Mouse (Mus musculus): Measurements from ENCODE around the gene Taf6l. TPM values are rescaled to one million over a fixed set of nuclear protein-coding genes. Genes with fewer than 3 reads are reported as not detected.
"Not testable (repeated sequence)": the region's sequence is repeated elsewhere in the genome, so short reads cannot be mapped to it uniquely, and the experiment has no call there.

The Taf6l gene
- polyA plus RNA-seq, 1 experiment = 17.4 TPM

DNA sequence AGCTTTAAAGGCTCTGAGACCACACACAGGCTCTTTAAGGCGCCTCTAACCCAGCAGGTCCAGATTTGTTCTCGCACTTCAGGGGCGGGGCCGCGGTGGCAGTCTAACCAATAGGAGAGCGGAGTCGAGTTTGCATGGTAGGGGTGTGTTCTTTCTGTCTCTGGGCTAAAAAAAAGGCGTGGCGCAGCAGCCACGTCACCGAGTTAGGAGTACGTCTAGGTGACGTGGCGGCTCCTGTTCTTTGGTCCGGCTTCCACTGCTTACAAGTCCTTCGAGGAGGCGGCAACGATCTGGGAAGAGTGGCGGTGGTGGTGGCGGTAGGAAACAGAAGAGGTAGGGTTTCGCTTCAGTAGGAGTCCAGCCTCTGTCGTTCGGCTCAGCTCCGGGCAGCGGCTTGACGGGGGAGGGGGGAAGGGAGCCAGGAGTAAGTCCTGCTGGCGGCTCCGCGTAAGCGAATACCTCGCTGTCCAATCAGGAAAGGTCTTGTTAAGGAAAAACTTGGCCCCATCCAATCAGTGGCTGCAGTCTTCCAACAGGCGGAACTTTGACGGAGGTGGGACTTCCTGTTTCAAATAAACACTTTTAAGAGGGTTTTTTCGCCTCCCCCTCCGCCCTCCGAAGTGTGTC, 44.9 kb downstream of the Taf6l start, which contains the start of gene Stx5a:
TSS of gene Stx5a (plus strand) at position 171 of the 627 bp plus-strand sequence.
- DNase-seq (ENCODE audit: extremely low spot score in 1 of 2, low spot score in 1 of 2) = peak; percentile 94 to 97

DNA sequence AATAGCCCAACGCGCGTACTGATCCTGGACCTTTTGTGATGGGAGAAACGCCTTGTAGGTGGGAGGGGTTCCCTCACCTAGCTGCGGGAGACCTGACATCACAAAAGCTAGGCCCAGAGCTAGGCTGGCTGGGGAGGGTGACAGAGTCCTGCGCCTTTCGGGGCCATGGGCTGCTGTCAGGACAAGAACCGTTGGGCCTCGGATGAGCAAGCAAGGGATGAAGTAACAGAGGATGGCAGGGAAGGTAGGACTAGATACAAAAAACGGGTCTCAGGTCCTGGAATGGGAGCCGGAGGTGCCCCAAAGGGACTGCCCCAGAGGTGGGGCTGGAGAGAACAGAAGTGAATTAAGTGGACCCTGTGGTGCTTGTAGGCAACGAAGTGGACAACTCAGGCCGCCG, 45.6 kb downstream of the Taf6l start, which contains the start of gene 1700092M07Rik:
TSS of gene 1700092M07Rik (plus strand) at position 116 of the 400 bp plus-strand sequence.
- DNase-seq (ENCODE audit: extremely low spot score in 1 of 2, low spot score in 1 of 2) = no peak

DNA sequence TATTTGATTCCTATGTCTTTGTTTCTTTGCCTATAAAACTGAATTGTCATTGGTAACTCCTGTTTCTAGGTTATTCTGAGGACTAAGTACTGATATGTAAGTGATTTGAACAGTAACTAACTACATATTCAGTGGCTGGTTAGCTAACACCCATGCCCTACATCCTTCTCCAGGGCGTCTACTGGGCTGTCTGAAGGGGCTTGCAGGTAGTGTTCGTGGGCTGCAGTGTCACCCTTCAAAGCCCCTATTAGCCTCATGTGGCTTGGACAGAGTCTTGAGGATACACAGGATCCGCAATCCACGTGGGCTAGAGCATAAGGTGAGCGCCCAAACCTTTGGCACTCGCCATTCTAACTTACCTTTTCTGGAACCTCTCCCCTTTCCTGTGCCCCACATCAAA, 46.6 kb downstream of the Taf6l start:
- no peak for DNase-seq (ENCODE audit: extremely low spot score in 1 of 2, low spot score in 1 of 2)

DNA sequence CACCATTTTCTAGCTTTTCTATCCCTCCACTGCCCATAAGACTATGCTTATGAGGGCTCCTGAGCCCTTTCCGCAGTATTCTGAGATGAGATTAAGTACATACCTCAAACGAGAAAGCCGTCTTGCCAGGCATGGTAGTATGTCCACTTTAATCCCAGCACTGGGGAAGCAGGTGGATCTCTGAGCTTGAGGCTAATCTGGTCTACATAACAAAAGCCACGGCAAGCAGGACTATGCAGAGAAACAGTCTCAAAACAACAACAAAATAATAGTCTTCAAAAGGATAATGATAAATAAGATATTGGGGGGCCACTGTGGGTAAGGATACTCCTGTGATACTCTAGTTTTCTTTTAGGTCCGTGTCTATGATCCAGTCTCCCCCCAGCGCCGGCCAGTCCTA, 47.3 kb downstream of the Taf6l start:
- no peak for DNase-seq (ENCODE audit: extremely low spot score in 1 of 2, low spot score in 1 of 2)

DNA sequence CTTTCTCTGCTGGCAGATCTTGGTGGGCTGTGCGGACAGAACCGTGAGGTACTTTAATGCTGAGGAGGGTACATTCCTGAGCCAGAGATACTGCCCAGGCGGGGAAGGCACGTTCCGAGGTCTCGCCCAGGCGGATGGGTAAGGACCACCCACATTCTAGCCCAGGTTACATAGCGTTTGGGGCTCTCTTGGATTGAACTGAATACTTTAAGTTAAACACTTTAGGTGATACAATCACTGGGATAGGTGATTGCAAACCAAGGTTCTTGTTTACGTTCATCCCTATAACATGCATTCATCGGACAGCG, 50.1 kb downstream of the Taf6l start:
- no peak for DNase-seq (ENCODE audit: extremely low spot score in 1 of 2, low spot score in 1 of 2)

DNA sequence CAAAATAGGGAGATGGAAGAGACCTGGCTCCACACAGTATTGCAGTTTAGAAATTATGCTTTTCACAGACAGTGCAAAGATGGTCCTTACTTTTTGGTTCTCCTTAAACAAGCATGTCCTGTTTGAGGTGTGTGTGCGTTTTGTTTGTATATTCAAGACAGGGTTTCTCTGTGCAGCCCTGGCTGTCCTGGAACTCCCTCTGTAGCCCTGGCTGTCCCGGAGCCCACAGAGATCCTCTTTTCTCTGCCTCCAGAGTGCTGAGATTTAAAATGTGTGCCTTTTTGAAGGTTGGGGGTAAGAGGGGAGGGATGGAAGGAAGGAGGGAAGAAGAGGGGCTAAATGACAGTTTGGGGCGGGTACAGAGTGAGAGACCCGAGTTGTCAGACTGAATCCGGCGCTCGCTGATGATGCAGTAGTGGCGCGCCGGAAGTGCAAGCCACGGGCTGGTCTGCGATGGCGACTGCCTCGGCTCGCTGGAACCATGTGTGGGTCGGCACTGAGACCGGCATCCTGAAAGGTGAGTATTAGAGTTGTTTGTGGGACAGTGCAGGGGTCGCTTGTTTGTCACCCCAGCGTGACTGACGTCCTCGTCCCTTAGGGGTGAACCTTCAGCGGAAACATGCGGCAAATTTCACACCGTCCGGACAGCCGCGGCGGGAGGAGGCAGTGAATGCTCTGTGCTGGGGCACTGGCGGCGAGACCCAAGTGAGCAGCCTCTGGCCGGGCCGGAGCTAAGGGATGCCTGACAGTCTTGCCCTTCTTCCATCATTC, 50.6 kb downstream of the Taf6l start, which contains the start of gene Wdr74:
TSS of gene Wdr74 (plus strand) at position 439 of the 771 bp plus-strand sequence.
- DNase-seq (ENCODE audit: extremely low spot score in 1 of 2, low spot score in 1 of 2) = peak; percentile 80 to 93

DNA sequence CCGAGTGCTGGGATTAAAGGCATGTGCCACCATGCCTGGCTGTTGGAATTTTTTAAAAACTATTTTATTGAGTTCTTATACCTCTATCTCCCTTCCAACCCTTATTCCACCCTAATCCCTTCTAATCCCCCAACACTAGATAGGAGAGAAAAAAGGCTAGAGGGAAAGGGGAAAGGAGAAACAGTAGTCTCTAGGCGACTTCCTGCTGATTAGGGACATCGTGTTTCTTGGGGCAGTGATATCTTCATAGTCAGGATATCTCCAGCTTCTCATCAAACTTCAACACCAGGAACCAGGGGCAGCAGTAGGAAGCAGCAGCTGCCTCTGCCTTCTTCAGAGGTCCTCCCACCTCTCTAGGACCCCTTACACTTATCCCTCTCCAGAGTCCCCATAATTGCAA, 51.9 kb downstream of the Taf6l start:
- DNase-seq (ENCODE audit: extremely low spot score in 1 of 2, low spot score in 1 of 2) = no peak

DNA sequence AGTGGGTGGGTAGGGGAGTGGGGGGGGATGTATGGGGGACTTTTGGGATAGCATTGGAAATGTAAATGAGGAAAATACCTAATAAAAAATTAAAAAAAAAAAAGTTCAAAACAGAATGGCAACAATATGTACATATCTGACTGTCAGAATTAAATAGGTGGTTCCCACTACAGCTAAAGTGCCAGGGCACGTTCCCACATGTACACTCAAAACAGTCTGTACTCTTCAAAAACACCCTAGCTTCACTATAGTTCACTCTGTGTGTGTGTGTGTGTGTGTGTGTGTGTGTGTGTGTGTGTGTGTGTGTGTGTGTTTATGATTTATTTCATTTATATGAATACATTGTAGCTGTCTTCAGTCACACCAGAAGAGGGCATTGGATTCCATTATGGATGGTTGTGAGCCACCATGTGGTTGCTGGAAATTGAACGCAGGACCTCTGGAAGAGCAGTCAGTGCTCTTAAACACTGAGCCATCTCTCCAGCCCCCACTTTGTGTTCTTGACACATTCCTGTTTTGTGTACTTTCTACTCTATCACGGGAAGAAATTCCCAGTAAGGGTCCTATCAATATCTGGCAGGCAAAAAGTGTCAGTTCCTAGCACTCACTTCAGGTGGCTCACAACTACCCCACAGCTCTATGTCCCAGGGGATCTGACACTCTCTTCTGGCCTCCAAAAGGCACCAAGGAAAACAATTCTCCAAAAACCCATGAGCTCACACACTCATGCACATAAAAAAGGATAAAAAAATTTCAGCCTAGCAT, 57.7 kb downstream of the Taf6l start:
- DNase-seq (ENCODE audit: extremely low spot score in 1 of 2, low spot score in 1 of 2) = not testable (repeated sequence)

DNA sequence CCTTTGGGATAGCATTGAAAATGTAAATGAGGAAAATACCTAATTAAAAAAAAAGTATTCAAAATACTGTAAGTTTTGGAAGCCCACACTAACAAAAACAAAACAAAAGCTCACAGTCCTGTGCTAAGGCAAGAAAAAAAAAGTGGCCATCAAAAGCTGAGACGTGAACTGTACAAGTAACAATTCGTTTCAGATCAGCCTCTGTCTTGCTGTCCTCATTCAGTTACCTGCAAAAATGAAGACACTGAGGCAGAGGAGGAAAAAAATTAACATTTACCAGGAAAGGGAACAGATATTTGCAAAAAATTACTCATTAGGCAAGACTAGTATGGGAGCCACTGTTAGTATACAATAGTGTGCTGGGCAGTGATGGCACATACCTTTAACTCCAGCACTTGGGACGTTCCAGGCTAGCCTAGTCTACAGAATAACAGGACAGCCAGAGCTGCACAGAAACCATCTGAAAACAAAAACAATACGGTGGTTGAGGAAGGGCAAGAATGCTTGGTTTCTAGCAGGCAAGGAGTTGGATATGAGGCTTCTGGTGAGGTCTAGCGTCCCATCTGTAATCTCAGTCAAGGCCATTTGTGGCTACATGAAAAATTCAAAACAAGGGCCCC, 58.6 kb downstream of the Taf6l start:
- no peak for DNase-seq (ENCODE audit: extremely low spot score in 1 of 2, low spot score in 1 of 2)

DNA sequence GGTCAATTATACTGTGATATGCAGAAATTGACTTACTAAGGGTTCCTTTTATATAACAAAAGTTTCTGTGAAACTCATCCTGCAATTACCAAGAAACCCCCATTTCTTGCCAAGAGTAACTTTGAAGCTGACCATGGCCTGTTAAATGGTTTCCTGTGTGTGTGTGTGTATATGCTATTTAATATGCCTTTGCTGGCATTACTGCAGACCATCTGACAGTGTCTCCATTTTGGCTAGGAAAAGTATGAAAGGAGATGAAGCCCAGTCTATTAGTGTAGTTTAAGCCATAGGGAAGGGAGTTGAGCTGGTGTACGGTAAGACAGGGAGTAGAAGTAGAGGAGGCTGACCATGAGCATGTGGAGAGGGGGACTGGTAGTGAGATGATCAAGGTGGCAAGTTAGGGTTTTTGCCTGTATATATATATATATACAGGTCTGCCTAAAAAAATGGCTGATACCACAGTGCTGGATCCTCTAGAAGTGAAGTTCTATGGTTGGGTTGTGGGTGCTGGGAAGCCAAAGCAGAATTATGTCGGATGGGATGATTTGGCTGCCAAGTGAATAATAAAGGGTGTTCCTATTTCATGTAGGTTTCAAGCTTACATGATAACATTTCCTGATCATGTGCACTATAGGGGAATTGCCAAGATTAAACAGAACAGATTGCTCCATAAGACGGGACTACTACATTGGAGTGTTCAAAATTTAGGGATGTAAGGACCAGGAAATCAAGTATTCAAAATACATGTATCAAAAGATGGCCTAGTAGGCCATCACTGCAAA, 59.4 kb downstream of the Taf6l start:
- DNase-seq (ENCODE audit: extremely low spot score in 1 of 2, low spot score in 1 of 2) = no peak

DNA sequence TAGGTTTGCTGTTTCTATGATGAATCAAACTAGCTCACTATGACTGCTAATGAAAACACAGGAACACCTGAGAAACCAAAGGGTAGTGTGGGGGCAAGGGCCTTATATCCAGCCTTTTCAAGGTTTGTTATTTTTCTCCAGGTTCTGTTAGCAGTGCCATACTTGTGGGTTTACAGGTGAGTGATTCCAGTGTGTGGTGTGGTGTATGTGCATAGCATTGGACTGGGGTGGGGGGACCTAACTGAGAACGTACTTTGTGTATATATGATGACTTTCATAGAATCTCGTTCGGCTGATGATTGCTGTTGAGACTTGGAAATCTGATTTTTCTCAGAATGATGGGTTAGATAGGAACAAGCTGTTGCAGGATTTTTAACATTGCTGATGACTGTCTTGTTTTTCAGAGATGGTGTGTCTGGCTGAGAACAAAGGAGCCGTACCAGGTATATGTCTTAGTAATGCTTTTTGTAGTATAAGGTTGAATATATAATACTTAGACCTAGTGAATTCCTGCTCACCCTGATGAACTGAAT, 61.1 kb downstream of the Taf6l start:
- no peak for DNase-seq (ENCODE audit: extremely low spot score in 1 of 2, low spot score in 1 of 2)

Other genes with a start within 250 kb of the Taf6l start
- gene Slc22a8, start 195.2 kb downstream of the Taf6l start, polyA plus RNA-seq (2012; rRNA removed) = 24.4 and 33.8 TPM in 2 replicates
- gene Slc22a6, start 168.4 kb downstream of the Taf6l start, polyA plus RNA-seq (2012; rRNA removed) = 5.6 and 9.2 TPM in 2 replicates
- 78.1 and 81.1 TPM in 2 replicates for gene Chrm1, start 122.6 kb downstream of the Taf6l start, polyA plus RNA-seq (2012; rRNA removed)
- 183 and 188 TPM in 2 replicates for gene Slc3a2, start 63.0 kb downstream of the Taf6l start, polyA plus RNA-seq (2012; rRNA removed)
- gene Wdr74, start 50.6 kb downstream of the Taf6l start, polyA plus RNA-seq (2012; rRNA removed) = 48.9 and 49.2 TPM in 2 replicates
- 0.34 and 0.92 TPM in 2 replicates for gene 1700092M07Rik, start 45.7 kb downstream of the Taf6l start, polyA plus RNA-seq (2012; rRNA removed)
- 111 and 130 TPM in 2 replicates for gene Stx5a, start 45.0 kb downstream of the Taf6l start, polyA plus RNA-seq (2012; rRNA removed)
- gene Nxf1, start 29.3 kb downstream of the Taf6l start, polyA plus RNA-seq (2012; rRNA removed) = 128 and 139 TPM in 2 replicates
- gene Tmem223, start 15.4 kb downstream of the Taf6l start, polyA plus RNA-seq (2012; rRNA removed) = 124 and 140 TPM in 2 replicates
- gene Tmem179b, start 11.9 kb downstream of the Taf6l start, polyA plus RNA-seq (2012; rRNA removed) = 16.9 and 18.1 TPM in 2 replicates
- gene Polr2g, start 12.2 kb upstream of the Taf6l start, polyA plus RNA-seq (2012; rRNA removed) = 159 and 171 TPM in 2 replicates
- gene Zbtb3, start 16.1 kb upstream of the Taf6l start, polyA plus RNA-seq (2012; rRNA removed) = 3.8 and 4.6 TPM in 2 replicates
- gene Ttc9c, start 32.9 kb upstream of the Taf6l start, polyA plus RNA-seq (2012; rRNA removed) = 27.2 and 30.9 TPM in 2 replicates
- gene Hnrnpul2, start 33.6 kb upstream of the Taf6l start, polyA plus RNA-seq (2012; rRNA removed) = 92.6 and 96.8 TPM in 2 replicates
- not detected in 2 replicates for gene AC129217.1, start 43.4 kb upstream of the Taf6l start, polyA plus RNA-seq (2012; rRNA removed)
- 122 and 130 TPM in 2 replicates for gene Bscl2, start 51.0 kb upstream of the Taf6l start, polyA plus RNA-seq (2012; rRNA removed)
- 248 and 262 TPM in 2 replicates for gene Gng3, start 52.8 kb upstream of the Taf6l start, polyA plus RNA-seq (2012; rRNA removed)
- gene Lrrn4cl, start 64.4 kb upstream of the Taf6l start, polyA plus RNA-seq (2012; rRNA removed) = 0.96 and 1.2 TPM in 2 replicates
- 129 and 137 TPM in 2 replicates for gene Ubxn1, start 85.1 kb upstream of the Taf6l start, polyA plus RNA-seq (2012; rRNA removed)
- 67.7 and 70.4 TPM in 2 replicates for gene Uqcc3, start 94.5 kb upstream of the Taf6l start, polyA plus RNA-seq (2012; rRNA removed)
- 3.7 and 4.0 TPM in 2 replicates for gene Lbhd1, start 97.3 kb upstream of the Taf6l start, polyA plus RNA-seq (2012; rRNA removed)
- not detected in 2 replicates for gene Gm49403, start 97.5 kb upstream of the Taf6l start, polyA plus RNA-seq (2012; rRNA removed)
- gene 1810009A15Rik, start 102.4 kb upstream of the Taf6l start, polyA plus RNA-seq (2012; rRNA removed) = 36.6 and 41.3 TPM in 2 replicates
- gene Gm49416, start 102.5 kb upstream of the Taf6l start, polyA plus RNA-seq (2012; rRNA removed) = not detected in 2 replicates
- 14.8 and 15.8 TPM in 2 replicates for gene Ints5, start 106.6 kb upstream of the Taf6l start, polyA plus RNA-seq (2012; rRNA removed)
- gene Ganab, start 111.7 kb upstream of the Taf6l start, polyA plus RNA-seq (2012; rRNA removed) = 87.7 and 95.2 TPM in 2 replicates
- gene B3gat3, start 134.0 kb upstream of the Taf6l start, polyA plus RNA-seq (2012; rRNA removed) = 190 and 210 TPM in 2 replicates
- gene Rom1, start 142.9 kb upstream of the Taf6l start, polyA plus RNA-seq (2012; rRNA removed) = 8.3 and 9.6 TPM in 2 replicates
- gene Eml3, start 143.1 kb upstream of the Taf6l start, polyA plus RNA-seq (2012; rRNA removed) = 13.9 and 14.1 TPM in 2 replicates
- gene Mta2, start 155.5 kb upstream of the Taf6l start, polyA plus RNA-seq (2012; rRNA removed) = 27.6 and 31.0 TPM in 2 replicates
- 19.6 and 20.5 TPM in 2 replicates for gene Tut1, start 167.4 kb upstream of the Taf6l start, polyA plus RNA-seq (2012; rRNA removed)
- 257 and 281 TPM in 2 replicates for gene Eef1g, start 180.6 kb upstream of the Taf6l start, polyA plus RNA-seq (2012; rRNA removed)
- 6.8 and 7.5 TPM in 2 replicates for gene Ahnak, start 202.9 kb upstream of the Taf6l start, polyA plus RNA-seq (2012; rRNA removed)